Mouse (Mus musculus): Measurements from ENCODE around the gene Stra8. TPM values are rescaled to one million over a fixed set of nuclear protein-coding genes. Genes with fewer than 3 reads are reported as not detected.

Gene Stra8
- polyA plus RNA-seq, 1 experiment from 2014 or later: not detected

Other genes with a start within 250 kb of the Stra8 start
- 10.5 and 11.9 TPM in 2 replicates for gene Agbl3, start 139.7 kb upstream of the Stra8 start, polyA plus RNA-seq (2015; fragmentation: Nextera tagmentation; extraction: Ambion mirVana)
- 1.5 and 1.9 TPM in 2 replicates for gene Tmem140, start 57.0 kb upstream of the Stra8 start, polyA plus RNA-seq (2015; fragmentation: Nextera tagmentation; extraction: Ambion mirVana)
- 10.6 and 11.3 TPM in 2 replicates for gene Cyren, start 42.1 kb upstream of the Stra8 start, polyA plus RNA-seq (2015; fragmentation: Nextera tagmentation; extraction: Ambion mirVana)
- 15.5 and 16.1 TPM in 2 replicates for gene Wdr91, start 9.3 kb upstream of the Stra8 start, polyA plus RNA-seq (2015; fragmentation: Nextera tagmentation; extraction: Ambion mirVana)
- gene Slc23a4, start 68.2 kb downstream of the Stra8 start, polyA plus RNA-seq (2015; fragmentation: Nextera tagmentation; extraction: Ambion mirVana): 0.79 and 1.2 TPM in 2 replicates
- gene Cnot4, start 213.6 kb downstream of the Stra8 start, polyA plus RNA-seq (2015; fragmentation: Nextera tagmentation; extraction: Ambion mirVana): 34.7 and 35.2 TPM in 2 replicates

All from midbrain, embryonic 15.5 days (tissue).